Mouse (Mus musculus): ENCODE data around the gene Rccd1. TPM values are rescaled to one million over a fixed set of nuclear protein-coding genes. Genes with fewer than 3 reads are reported as not detected.

The Rccd1 gene
- total RNA-seq (2021): 10 to 100 TPM; 21.2 to 22.3 TPM
- long read RNA-seq, transcript Rccd1-210 (1 exons, 1,516 nt): major isoform, 5 of 15 reads
- long read RNA-seq, partial matches to known transcripts: 2 of 15 reads
- long read RNA-seq, other reads (novel, unspliced or antisense): 7 of 15 reads

- peak; percentile 95 to 96 for DNase-seq (ENCODE audit: low spot score in 2 of 2)
Observed at GRCm38 (mm10) chr7:80324043-80324815, at the start of gene Rccd1. Gene Rccd1 (minus strand): TSS chr7:80324454.

- DNase-seq (ENCODE audit: low spot score in 2 of 2): peak; percentile 46 to 53
Observed at GRCm38 (mm10) chr7:80373850-80374249, 49.6 kb upstream of the Rccd1 start.

GRCm38 (mm10) chr7:80373352-80373751 lies 49.1 kb upstream of the Rccd1 start:
- no peak for DNase-seq (ENCODE audit: low spot score in 2 of 2)

- no peak for DNase-seq (ENCODE audit: low spot score in 2 of 2)
Observed at GRCm38 (mm10) chr7:80372667-80373066, 48.4 kb upstream of the Rccd1 start.

DNA sequence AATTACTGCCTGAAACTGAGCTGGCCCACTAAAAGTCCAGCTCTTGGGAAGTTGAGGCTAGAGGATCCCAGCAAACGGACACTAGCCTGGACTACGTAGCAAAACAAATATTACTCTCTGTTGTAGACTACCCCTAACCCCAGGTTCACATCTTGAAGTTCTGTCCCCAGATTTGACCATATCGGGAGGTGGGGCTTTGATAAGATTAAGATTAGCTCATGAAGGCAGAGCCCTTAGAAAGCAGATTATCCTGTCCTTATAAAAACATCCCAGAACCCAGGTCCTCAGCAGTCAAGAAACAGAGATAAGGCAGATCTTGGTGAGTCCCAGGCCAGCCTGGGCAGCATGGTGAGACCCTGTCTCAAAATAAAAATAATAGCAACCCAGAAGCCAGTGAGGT lies 47.9 kb upstream of the Rccd1 start:
- DNase-seq (ENCODE audit: low spot score in 2 of 2): no peak

GRCm38 (mm10) chr7:80371041-80371751 lies 46.9 kb upstream of the Rccd1 start, which contains the start of gene Man2a2:
Gene Man2a2 (minus strand): TSS chr7:80371375.
- peak; percentile 83 to 91 for DNase-seq (ENCODE audit: low spot score in 2 of 2)

- DNase-seq (ENCODE audit: low spot score in 2 of 2): peak; percentile 77 to 80
Observed at GRCm38 (mm10) chr7:80370649-80371040, 46.4 kb upstream of the Rccd1 start.

DNA sequence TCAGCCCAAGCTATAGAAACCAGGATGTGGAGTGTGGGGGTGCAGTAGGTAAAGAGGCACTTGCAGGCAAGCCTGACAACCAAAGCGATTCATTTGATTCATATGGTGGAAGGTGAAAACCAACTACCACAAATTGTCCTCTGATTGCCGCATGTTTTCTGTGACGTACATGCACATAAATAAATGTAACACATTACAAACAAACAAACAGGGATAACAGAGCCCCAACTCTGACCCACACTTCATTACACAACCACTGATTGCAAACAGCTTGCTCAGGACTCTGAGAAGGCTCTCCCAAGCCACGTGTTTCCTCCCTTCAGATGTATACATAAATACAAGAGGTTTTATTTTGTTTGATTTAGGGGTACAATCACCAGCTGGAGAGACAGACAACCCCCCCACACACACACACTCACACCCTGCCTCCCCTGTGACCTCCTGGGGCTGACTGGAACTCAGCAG lies 45.7 kb upstream of the Rccd1 start:
- DNase-seq (ENCODE audit: low spot score in 2 of 2): no peak

DNA sequence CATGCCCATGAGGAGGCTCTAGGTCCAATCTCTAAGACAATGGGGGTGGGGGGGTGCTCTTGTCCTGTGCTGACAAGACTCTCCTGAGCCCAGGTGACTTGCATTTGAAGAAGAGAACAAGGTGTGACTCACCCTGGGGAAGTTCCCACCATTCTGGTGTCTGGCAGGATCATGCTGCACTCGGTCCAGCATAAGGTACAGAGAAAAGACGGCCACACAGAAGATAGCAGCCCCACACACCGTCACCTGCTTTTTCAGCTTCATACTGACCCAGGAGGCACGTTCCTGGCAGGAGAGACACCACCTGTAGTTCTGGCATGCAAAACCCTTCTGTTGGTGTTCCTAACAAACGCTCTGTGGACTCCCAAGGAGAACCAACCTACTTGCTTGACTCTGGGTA lies 45.2 kb upstream of the Rccd1 start:
- no peak for DNase-seq (ENCODE audit: low spot score in 2 of 2)

- DNase-seq (ENCODE audit: low spot score in 2 of 2): no peak
Observed at GRCm38 (mm10) chr7:80368635-80369421, 44.6 kb upstream of the Rccd1 start.

DNA sequence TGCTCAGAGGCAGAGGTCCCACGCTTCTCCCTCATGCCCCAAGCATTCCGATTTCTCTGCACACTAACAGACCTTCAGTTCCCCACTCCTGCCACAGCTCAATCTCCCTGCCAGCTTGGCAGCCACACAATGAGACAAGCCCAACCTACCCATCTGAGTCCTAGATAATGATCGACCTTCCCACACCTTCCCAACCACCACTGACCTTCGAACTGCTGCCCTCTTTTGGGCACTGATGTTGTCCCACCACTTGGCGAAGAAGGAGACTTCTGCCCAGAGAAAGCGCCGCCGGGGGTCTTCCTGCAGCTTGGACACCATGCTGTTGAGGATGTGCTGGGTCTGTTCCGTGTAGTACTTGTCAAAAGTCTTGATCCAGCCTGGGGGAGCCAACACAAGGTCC lies 43.8 kb upstream of the Rccd1 start:
- DNase-seq (ENCODE audit: low spot score in 2 of 2): no peak

DNA sequence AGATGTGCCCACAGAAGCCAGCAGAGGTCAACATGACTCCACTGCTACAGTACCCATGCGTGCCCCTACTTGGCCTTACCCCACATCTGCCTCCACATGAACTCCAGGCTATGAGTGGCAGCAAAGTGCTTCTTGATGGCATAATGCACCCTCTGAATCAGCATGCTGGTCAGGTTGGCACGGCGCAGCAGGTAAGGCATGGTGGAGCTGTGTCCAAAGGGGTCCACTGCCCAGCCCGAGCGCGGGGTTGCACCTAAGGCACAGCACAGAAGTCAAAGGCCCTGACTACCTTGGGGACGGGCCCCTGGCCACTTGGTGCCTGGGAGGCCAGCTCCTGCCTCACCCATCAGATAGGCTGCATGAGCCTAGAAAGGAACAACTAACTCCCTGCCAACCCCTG lies 43.0 kb upstream of the Rccd1 start:
- no peak for DNase-seq (ENCODE audit: low spot score in 2 of 2)

- no peak for DNase-seq (ENCODE audit: low spot score in 2 of 2)
Observed at GRCm38 (mm10) chr7:80365759-80366158, 41.5 kb upstream of the Rccd1 start.

DNA sequence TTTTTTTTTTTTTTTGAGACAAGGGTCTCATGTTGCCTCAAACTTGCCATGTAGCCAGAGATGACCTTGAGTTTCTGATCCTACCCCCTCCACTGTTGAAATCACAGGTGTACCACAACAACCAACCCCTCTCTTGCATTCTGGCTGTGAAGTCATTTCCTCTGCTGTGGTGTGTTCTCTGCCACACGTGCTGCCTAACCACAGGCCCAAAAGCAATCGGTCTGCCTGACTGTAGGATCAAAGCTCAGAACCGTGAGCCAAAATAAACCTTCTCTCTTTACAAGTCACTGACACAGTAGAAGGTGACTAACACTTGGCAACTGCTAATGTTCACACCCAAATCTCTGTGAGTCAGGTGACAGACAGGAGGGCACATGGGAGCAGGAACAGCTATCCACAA lies 36.2 kb upstream of the Rccd1 start:
- no peak for DNase-seq (ENCODE audit: low spot score in 2 of 2)

GRCm38 (mm10) chr7:80358039-80358438 lies 33.8 kb upstream of the Rccd1 start:
- no peak for DNase-seq (ENCODE audit: low spot score in 2 of 2)

- peak; percentile 37 to 47 for DNase-seq (ENCODE audit: low spot score in 2 of 2)
Observed at GRCm38 (mm10) chr7:80357156-80357555, 32.9 kb upstream of the Rccd1 start.

DNA sequence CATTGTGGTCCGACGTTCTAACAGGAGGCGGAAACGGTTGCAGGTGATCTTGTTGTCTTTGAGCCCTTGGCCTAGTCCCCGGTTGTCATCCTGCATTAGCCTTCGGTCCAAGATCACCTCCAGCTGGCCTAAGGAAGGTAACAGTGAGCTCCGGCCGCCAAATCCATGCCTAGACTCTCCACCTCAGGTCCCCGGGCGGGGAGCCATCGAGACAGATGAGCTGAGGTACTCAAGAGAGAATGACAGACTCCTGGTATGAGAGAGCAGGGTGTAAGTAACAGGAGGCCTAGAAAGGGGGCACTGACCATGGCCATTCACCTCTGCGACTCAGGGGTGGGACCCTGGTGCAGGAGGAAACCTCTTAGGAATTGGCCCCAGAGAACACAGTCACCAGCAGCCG lies 32.1 kb upstream of the Rccd1 start:
- DNase-seq (ENCODE audit: low spot score in 2 of 2): no peak

DNA sequence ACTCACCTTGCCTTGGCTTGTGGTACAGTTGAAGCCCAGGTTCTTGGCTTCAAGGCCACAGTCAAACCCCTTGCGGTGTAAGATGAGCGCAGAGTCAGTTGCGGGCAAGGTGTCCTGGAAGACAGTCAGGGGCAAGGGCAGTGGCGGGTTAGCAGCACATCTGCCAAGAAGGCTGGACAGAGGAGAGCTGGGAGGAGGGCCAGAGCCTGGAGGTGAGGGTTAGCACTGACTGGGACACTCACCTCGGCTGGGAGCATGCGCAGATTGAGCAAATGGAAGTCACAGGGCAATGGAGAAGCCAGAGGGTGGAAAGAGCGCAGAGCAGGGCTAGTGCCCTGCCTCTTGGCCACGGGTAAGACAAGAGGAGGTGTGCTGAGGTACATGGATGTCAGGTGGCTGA lies 28.7 kb upstream of the Rccd1 start:
- DNase-seq (ENCODE audit: low spot score in 2 of 2): no peak

DNA sequence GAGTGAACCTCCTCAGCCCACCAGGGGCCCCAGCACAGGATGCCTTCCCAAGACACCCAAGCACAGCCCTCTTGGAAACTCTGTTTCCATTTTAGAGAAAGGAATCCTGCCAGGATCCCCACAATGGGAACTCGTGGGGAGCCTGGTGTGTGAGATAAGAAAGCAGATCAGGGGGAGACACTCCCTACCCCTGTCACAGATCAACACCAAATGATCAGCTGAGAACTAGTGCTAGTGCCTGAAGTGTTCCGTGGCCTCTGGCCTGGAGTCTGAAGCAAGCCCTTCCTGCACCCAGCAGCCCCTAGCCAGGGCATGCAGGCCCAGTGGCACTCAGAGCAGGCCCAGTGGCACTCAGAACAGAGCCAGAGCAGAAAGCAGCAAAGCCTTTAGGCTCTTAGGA lies 26.6 kb upstream of the Rccd1 start:
- DNase-seq (ENCODE audit: low spot score in 2 of 2): no peak

- DNase-seq (ENCODE audit: low spot score in 2 of 2): no peak
Observed at GRCm38 (mm10) chr7:80347670-80348586, 23.7 kb upstream of the Rccd1 start.

All from layer of hippocampus, postnatal 10 days (tissue).